Mouse (Mus musculus) forebrain, embryonic 11.5 days (tissue): ENCODE data around the gene Ube2z. TPM values are rescaled to one million over a fixed set of nuclear protein-coding genes. Genes with fewer than 3 reads are reported as not detected.

ENCODE experiments used
- ATAC-seq: fragments of 200-750 bp; cut with Nextera tagmentation; replicated peaks from 2 replicates; pipeline ENCODE4 v1.8.0; 2017; ENCODE audit warnings: moderate TSS enrichment; ENCODE audit not compliant: low FRiP score
- DNase-seq: peaks from one replicate; pipeline ENCODE4 v3.0.0-alpha.2; 2017; ENCODE audit warnings: low spot score
- H3K27ac ChIP-seq: fragments of 300-500 bp; sonication (generic); 2 replicates; pipeline ENCODE4 v1.5.1; 2014; ENCODE audit warnings: low read depth, low read length
- H3K27me3 ChIP-seq: fragments of 300-500 bp; sonication (generic); 2 replicates; pipeline ENCODE4 v1.6.1; 2014; ENCODE audit warnings: mild to moderate bottlenecking, low read length, mixed read lengths; ENCODE audit not compliant: control insufficient read depth, insufficient read depth
- H3K36me3 ChIP-seq: fragments of 300-500 bp; sonication (generic); 2 replicates; pipeline ENCODE4 v1.6.1; 2014; ENCODE audit warnings: mild to moderate bottlenecking, low read length, moderate library complexity, mixed read lengths; ENCODE audit not compliant: control insufficient read depth, insufficient read depth
- H3K4me1 ChIP-seq: fragments of 300-500 bp; sonication (generic); replicated peaks from 2 replicates; pipeline ENCODE4 v1.6.1; 2014; ENCODE audit warnings: low read length, mixed read lengths; ENCODE audit not compliant: control insufficient read depth, insufficient read depth
- H3K4me2 ChIP-seq: fragments of 300-500 bp; sonication (generic); 2 replicates; pipeline ENCODE4 v1.6.1; 2014; ENCODE audit warnings: low read depth, mild to moderate bottlenecking, low read length, moderate library complexity, mixed read lengths; ENCODE audit not compliant: severe bottlenecking
- H3K4me3 ChIP-seq: fragments of 300-500 bp; sonication (generic); 2 replicates; pipeline ENCODE4 v1.5.1; 2014; ENCODE audit warnings: low read depth, low read length
- H3K9ac ChIP-seq: fragments of 300-500 bp; sonication (generic); 2 replicates; pipeline ENCODE4 v1.6.1; 2014; ENCODE audit warnings: low read length
- H3K9me3 ChIP-seq: fragments of 300-500 bp; sonication (generic); 2 replicates; pipeline ENCODE4 v1.6.1; 2016; ENCODE audit warnings: low read length, mixed read lengths; ENCODE audit not compliant: control insufficient read depth
- WGBS: fragments of 180-500 bp; shearing (Covaris S2); extraction: QIAGEN DNeasy Blood & Tissue Kit; methylation state at CpG from one replicate; pipeline ENCODE4 v1.1.7; 2014; 5-methylcytosine and 5-hydroxymethylcytosine counted together
- polyA plus RNA-seq: library from polyadenylated mRNA; unstranded; fragments of >200 nt; fragmentation: Nextera tagmentation; extraction: Ambion mirVana; gene quantifications from 2 replicates; pipeline ENCODE4 v1.2.1, GENCODE M21; 2014

Ube2z gene
- polyA plus RNA-seq, 1 experiment from 2014 or later = 22.8 TPM

- no peak overlapping the region for H3K4me2 ChIP-seq
- WGBS = 92% methylated on average over 4 of the region's 4 CpGs
- no peaks in the 10 kb centered on the region for H3K9me3 ChIP-seq
- ATAC-seq = no peak
- H3K27ac ChIP-seq = no peak overlapping the region
- no peaks in the 10 kb centered on the region for H3K27me3 ChIP-seq
- no peak for DNase-seq
- no peak overlapping the region for H3K4me3 ChIP-seq
- peaks cover 5% of the 10 kb centered on the region for H3K36me3 ChIP-seq
- H3K9ac ChIP-seq = no peak overlapping the region
- H3K4me1 ChIP-seq = no peaks in the 10 kb centered on the region
These were observed 17.5 kb downstream of the Ube2z start for GRCm38 (mm10) chr11:96047469-96048373.

GRCm38 (mm10) chr11:96046793-96047192 is 18.4 kb downstream of the Ube2z start:
- H3K4me2 ChIP-seq = no peak overlapping the region
- ATAC-seq (no peak), DNase-seq (no peak)
- H3K27ac ChIP-seq = no peak overlapping the region
- H3K27me3 ChIP-seq = no peaks in the 10 kb centered on the region
- 93% methylated on average over 2 of the region's 2 CpGs for WGBS
- peaks cover 5% of the 10 kb centered on the region for H3K36me3 ChIP-seq
- no peaks in the 10 kb centered on the region for H3K4me1 ChIP-seq
- no peaks in the 10 kb centered on the region for H3K9me3 ChIP-seq
- H3K4me3 ChIP-seq = no peak overlapping the region
- H3K9ac ChIP-seq = no peak overlapping the region

GRCm38 (mm10) chr11:96046028-96046427 is 19.2 kb downstream of the Ube2z start:
- no peaks in the 10 kb centered on the region for H3K4me1 ChIP-seq
- ATAC-seq = no peak
- no peak overlapping the region for H3K27ac ChIP-seq
- DNase-seq = no peak
- 88% methylated on average over 8 of the region's 8 CpGs for WGBS
- peaks cover 5% of the 10 kb centered on the region; the same call in 1 of the 2 replicates for H3K36me3 ChIP-seq
- no peak overlapping the region for H3K4me3 ChIP-seq
- H3K27me3 ChIP-seq = no peaks in the 10 kb centered on the region
- no peak overlapping the region for H3K4me2 ChIP-seq
- H3K9ac ChIP-seq = no peak overlapping the region
- H3K9me3 ChIP-seq = no peaks in the 10 kb centered on the region

GRCm38 (mm10) chr11:96044803-96045567 is 20.2 kb downstream of the Ube2z start:
- Histone ChIP-seq H3K4me3 (no peak overlapping the region), H3K4me1 (no peaks in the 10 kb centered on the region), H3K27me3 (no peaks in the 10 kb centered on the region), H3K9ac (no peak overlapping the region), H3K27ac (no peak overlapping the region), H3K9me3 (no peaks in the 10 kb centered on the region), H3K4me2 (no peak overlapping the region), H3K36me3 (peaks cover 4% of the 10 kb centered on the region; the same call in 1 of the 2 replicates)
- 86% methylated on average over 11 of the region's 11 CpGs for WGBS
- DNase-seq = no peak
- no peak for ATAC-seq

- H3K9me3 ChIP-seq = no peaks in the 10 kb centered on the region
- H3K27me3 ChIP-seq = no peaks in the 10 kb centered on the region
- no peaks in the 10 kb centered on the region; the same call in 1 of the 2 replicates for H3K36me3 ChIP-seq
- no peak overlapping the region for H3K9ac ChIP-seq
- ATAC-seq = no peak
- H3K27ac ChIP-seq = no peak overlapping the region
- H3K4me1 ChIP-seq = peaks cover 6% of the 10 kb centered on the region; the same call in 1 of the 2 replicates
- no peak for DNase-seq
- WGBS = 97% methylated on average over 1 of the region's 1 CpGs
- no peak overlapping the region for H3K4me3 ChIP-seq
- no peak overlapping the region for H3K4me2 ChIP-seq
These were observed 26.6 kb downstream of the Ube2z start for GRCm38 (mm10) chr11:96038560-96038959.

GRCm38 (mm10) chr11:96037499-96037898 is 27.7 kb downstream of the Ube2z start:
- WGBS = 88% methylated on average over 5 of the region's 5 CpGs
- ATAC-seq = no peak

GRCm38 (mm10) chr11:96035133-96035532 is 30.1 kb downstream of the Ube2z start:
- H3K4me1 ChIP-seq = peaks cover 6% of the 10 kb centered on the region; the same call in 1 of the 2 replicates
- peak overlapping the region; percentile 94 for H3K4me2 ChIP-seq
- DNase-seq = no peak
- no peaks in the 10 kb centered on the region for H3K9me3 ChIP-seq
- H3K4me3 ChIP-seq = peak overlapping the region; percentile 90
- ATAC-seq = no peak
- H3K27ac ChIP-seq = no peak overlapping the region
- no peaks in the 10 kb centered on the region for H3K36me3 ChIP-seq
- H3K27me3 ChIP-seq = no peaks in the 10 kb centered on the region
- WGBS = 12% methylated on average over 6 of the region's 6 CpGs
- peak overlapping the region; percentile 79 for H3K9ac ChIP-seq

More at GRCm38 (mm10) chr11:96037499-96037898, 27.7 kb downstream of the Ube2z start:
- no peaks in the 10 kb centered on the region for H3K27me3 ChIP-seq
- no peak overlapping the region for H3K4me2 ChIP-seq
- DNase-seq = no peak
- H3K9ac ChIP-seq = no peak overlapping the region
- no peaks in the 10 kb centered on the region; the same call in 1 of the 2 replicates for H3K36me3 ChIP-seq
- H3K4me1 ChIP-seq = peaks cover 6% of the 10 kb centered on the region; the same call in 1 of the 2 replicates
- H3K9me3 ChIP-seq = no peaks in the 10 kb centered on the region
- no peak overlapping the region for H3K27ac ChIP-seq
- no peak overlapping the region for H3K4me3 ChIP-seq

GRCm38 (mm10) chr11:96034596-96035052 is 30.6 kb downstream of the Ube2z start, which contains the start of gene Snf8:
Gene Snf8, plus strand, starts transcription at chr11:96034885.
- H3K27ac ChIP-seq = peak within 1 kb of the TSS; percentile 7; the same call in 1 of the 2 replicates
- H3K9ac ChIP-seq = peak within 1 kb of the TSS; percentile 79
- peak within 1 kb of the TSS; percentile 94 for H3K4me2 ChIP-seq
- H3K27me3 ChIP-seq = no peaks in the 10 kb centered on the region
- WGBS = under 1% methylated on average over 29 of the region's 29 CpGs
- peak; percentile 77 for ATAC-seq
- DNase-seq = peak; percentile 97
- H3K4me1 ChIP-seq = peaks cover 6% of the 10 kb centered on the region; the same call in 1 of the 2 replicates
- H3K36me3 ChIP-seq = no peaks in the 10 kb centered on the region
- H3K4me3 ChIP-seq = peak within 1 kb of the TSS; percentile 90
- no peaks in the 10 kb centered on the region for H3K9me3 ChIP-seq
